Mouse (Mus musculus) left cerebral cortex, postnatal 14 days (tissue): ENCODE results near the gene Tmem50b. TPM values are rescaled to one million over a fixed set of nuclear protein-coding genes. Genes with fewer than 3 reads are reported as not detected.
"Not testable (repeated sequence)": the region's sequence is repeated elsewhere in the genome, so short reads cannot be mapped to it uniquely, and the experiment has no call there.

Source experiments
- DNase-seq, 2 experiments: peaks; one replicate each; pipeline ENCODE4 v3.0.0; 2021 to 2022; ENCODE audit warnings: low spot score in 2 of 2, mixed read lengths in 1 of 2
- intact Hi-C: fragments of 180-260 bp; cut with DNase I; formaldehyde crosslinking; loops from one replicate; pipeline ENCODE4 v1.15.1; 2025
- total RNA-seq, 2 experiments: library from RNA; stranded (reverse); gene quantifications; 2 replicates each; pipeline ENCODE4 v1.2.3; 2021

Tmem50b gene
- total RNA-seq, 2 experiments from 2014 or later = 104 to 110 TPM

DNA sequence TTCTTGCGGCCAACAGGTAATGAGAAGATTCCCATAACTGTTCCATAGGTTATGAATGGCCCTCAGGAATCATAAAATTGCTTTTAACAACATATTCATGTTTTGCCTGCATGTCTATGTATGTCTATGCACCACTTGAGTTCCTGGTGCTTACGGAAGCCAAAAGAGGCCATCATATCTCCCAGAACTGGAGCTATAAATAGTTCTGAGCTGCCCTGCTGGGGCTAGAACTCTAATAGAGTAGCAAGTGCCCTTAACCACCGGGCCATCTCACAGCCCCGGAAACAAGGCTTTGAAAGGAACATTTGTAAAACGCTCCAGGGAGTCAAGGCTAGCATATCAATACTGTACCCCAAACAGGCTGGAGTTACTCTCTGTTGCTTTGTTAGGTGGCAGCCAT, 49.0 kb downstream of the Tmem50b start:
- DNase-seq = no peak
- intact Hi-C loops = no loop called here

DNA sequence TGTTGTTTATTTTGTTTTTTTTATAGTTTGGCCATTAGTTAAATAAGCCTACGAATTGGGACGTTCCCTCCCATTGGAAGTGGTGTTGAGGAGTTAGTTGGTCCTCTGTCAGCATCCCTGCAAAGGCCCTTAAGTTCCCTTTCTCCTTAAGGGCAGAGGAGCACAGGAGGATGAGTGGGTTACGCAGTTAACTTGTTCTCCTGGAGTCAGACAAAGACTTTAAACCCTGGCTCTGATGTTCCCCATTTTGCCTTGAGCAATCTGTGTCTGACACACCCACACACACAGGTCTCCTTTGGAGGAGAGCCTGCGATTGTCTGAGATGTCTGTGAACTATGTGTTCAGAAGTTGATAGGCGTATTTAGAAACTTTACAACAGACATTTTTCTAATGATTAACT, 49.6 kb downstream of the Tmem50b start:
- DNase-seq = no peak
- intact Hi-C loops = no loop called here

DNA sequence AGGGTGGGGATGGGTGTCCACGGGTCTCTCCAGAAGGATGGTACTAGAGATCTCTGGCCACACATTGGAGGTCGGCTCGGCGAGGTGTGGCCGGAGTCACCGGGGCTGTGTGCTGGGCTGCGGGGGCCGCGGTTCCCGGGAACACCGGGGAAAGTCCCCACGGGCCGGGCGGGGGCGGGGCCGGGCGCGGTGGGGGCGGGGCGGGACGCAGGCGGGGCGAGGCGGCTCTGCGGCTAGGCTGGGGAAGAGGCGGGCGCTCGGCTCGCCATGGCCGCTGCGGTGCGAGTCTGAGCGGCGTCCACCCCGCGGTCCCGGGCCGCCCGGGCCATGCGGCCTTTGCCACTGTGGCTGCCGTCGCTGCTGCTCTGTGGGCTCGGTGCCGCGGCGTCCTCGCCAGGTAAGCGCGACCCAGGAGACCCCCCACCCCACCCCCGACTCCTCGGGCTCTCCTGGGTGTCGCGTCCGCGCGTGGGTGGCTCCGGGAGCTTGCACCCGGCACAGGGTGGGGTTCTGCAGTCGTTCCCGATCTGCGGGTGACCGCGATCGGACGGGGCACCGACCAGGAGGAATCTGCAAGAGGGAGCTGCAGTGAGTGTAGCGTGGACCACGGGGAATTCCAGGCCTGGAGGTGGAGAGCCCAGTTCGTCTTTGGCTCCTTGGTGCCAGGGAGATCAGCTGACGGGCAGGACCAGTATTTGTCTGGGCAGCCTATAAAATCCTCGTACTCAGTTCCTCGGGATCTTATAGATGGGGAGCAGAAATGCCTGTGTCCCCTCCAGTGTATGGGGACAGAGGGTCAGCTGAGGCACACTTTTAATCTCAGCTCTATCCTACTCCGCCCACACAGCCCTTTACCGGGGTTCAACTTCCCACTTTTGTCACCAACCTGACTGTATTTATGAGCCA, 50.5 kb downstream of the Tmem50b start, which contains the start of gene Ifngr2:
Gene Ifngr2, plus strand, starts transcription at position 237 of the 906 bp plus-strand sequence.
- intact Hi-C loops = no loop called here
- peak; percentile 42 to 48 for DNase-seq

GRCm38 (mm10) chr16:91546391-91546835, 51.2 kb downstream of the Tmem50b start:
- intact Hi-C loops = no loop called here

DNA sequence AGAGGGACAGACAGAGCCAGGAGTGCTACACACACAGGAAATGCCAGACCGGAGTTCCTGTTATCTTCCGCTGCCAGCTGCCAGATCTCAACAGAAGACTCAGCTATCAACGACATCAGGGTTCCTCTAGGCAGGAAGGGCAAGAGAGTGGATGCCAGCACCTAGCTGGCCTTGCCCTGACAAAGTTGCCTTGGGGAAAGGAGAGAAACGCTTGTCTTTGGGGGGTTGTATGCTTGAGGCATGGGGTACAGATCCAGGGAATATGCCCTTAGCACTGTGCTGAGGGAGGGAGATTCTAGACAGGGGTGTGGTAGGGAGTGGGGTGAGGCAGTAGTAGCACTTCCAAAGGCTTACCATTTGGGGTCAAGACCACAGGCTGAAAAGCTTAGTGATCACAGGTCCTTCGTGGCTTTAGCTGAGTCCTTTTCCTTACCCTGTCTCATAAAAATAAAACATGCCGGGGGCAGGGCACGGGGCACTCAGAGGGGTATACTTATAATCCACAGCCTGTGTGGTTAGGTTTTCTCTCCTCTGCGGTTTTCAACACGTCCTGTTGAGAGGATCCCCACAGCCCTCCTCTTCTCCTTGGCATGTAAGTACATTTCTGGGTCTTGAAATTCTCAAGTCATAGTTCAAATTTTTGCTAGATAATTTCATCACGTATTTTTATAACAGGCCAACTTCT, 51.9 kb downstream of the Tmem50b start:
- intact Hi-C loops = no loop called here
- DNase-seq = no peak

More at GRCm38 (mm10) chr16:91546391-91546835, 51.2 kb downstream of the Tmem50b start:
- DNase-seq = peak in 1 of 2 experiments; percentile 38

- no peak for DNase-seq
- intact Hi-C loops = no loop called here
Measured at GRCm38 (mm10) chr16:91543619-91544018, 54.0 kb downstream of the Tmem50b start.

GRCm38 (mm10) chr16:91541573-91542081, 56.0 kb downstream of the Tmem50b start:
- peak; percentile 51 to 76 for DNase-seq
- intact Hi-C loops = no loop called here

- intact Hi-C loops = no loop called here
- no peak for DNase-seq
Measured at GRCm38 (mm10) chr16:91538513-91538912, 59.1 kb downstream of the Tmem50b start.

DNA sequence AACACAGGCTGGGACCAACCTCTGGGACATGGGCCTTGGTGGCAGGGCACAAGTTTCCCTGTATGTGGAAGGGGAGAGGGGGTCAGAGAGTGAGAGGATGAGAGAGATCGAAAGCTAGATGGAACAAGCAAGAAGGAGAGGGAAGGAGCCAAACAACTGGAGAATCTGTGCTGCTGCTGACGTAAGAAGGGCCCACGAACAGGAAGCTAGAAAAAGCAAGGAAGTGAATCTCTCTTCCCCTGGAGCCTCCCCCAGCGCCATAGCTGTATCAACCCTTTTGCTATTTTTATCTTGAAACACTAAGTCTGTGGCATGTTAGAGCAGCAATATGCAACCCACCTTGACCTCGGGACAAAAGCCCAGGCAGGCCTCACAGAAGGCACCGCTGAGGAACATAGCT, 59.5 kb downstream of the Tmem50b start:
- DNase-seq = no peak
- intact Hi-C loops = no loop called here

DNA sequence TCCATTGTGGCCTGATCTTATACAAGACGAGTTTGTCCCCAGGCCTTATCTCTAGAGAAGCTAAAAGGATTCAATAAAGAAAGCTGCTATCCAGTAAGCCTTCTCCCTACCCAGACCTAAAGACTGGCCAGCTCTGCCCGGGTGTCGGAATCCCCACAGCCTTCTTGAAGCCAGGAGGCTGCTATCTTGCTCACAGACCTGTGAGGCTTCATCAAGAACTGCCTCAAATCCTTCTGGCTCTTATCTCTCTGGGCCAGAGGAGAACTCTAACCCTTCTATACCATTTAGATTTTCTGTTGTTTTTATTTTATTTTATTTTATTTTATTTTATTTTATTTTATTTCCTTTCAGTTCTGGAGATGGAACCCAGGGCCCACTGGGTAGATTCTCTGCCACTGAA, 60.5 kb downstream of the Tmem50b start:
- intact Hi-C loops = no loop called here
- no peak for DNase-seq

DNA sequence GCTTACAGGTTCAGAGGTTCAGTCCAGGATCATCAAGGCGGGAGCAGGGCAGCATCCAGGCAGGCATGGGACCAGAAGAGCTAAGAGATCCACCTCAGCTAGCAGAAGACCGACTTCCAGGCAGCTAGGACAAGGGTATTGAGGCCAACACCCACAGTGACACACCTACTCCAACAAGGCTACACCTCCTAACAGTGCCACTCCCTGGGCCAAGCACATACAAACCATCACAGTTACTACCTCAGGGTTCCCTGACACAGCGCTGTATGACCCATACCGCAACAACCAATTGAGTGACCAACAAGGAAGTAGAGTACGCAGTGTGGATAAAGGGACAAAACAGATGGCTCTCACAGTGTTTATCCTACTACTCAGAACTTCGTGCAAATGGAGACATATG, 61.2 kb downstream of the Tmem50b start:
- no peak for DNase-seq
- intact Hi-C loops = no loop called here

GRCm38 (mm10) chr16:91534888-91535287, 62.7 kb downstream of the Tmem50b start:
- intact Hi-C loops = no loop called here
- no peak for DNase-seq

DNA sequence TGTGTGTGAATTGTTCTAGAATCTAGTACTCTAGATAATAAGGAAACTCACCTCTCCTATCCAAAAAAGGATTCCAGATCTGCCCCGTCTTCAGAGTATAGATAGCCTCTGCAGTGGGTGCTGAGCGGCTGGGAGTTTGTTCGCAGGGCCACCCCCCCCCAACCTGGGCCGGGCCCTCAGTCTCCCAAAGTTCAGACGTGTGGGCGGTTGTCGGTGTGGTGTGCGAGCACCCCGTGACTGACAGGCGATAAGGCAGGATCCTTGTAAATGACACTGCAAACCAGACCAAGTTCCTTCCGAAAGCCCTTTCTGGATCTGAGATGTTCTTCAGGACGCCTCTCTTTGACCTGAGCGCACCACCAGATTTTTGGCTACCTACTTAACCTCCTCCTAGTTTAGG, 63.1 kb downstream of the Tmem50b start:
- intact Hi-C loops = no loop called here
- peak in 1 of 2 experiments; percentile 42 for DNase-seq

DNA sequence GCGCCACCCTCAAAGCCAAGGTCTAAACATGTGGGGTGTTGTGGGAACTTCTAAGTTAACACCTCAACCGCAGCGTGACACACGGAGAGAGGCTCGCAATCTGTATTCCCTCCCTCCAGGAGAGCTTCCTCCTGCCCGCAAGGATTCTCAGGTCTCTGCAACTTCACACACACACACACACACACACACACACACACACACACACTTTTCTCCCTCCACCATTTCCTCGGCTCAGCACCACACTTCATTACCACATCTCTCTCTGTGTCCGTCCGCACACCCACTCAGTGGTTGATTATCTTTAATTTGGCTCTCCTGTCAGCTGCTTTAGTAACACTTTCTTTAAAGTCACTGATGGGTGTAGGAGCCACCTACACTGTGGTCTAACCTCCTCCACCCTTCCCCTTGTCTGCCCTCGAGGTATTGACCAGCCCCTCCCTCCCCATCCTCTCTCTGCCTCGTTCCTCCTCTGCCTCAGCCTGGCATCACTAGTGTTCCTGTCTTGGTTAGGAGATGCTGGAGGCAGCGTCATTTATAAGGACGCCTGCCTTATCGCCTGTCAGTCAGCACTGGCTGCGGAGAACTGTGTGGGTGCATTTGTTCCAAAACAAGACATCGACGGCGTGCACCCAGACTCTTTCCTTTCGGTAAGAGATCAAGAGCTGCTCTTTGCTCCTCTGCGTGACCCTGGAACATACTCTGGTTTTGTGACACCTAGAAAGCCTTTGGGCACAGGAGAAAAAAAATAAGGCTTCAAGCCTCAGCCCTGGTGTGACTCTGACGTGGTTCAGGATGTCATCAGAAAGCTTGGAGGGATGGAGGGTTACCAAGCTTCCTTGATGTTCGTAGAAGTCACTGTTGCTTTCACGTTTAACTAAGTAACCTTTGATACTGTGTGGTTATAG, 64.3 kb downstream of the Tmem50b start:
- intact Hi-C loops = no loop called here
- DNase-seq = peak; percentile 32 to 52

DNA sequence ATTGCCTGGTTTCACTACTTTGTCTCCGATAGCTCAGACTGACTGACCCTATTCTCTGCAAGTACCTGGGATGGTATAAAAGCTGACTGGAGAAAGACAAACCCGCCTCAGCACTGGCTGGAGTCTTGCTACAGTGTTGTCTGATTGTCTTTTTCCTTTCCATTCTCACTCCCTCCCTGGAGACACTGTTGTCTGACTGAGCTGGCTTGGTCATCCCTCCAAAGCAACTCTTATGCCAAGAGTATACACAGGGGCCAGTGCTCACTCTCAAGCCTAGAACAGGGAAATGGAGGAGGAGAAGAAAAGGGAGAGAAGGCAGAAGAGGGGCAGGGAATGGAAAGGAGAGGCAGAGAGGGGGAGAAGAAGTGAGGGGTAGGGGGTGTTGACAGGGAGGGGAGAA, 65.2 kb downstream of the Tmem50b start:
- intact Hi-C loops = no loop called here
- DNase-seq = no peak

GRCm38 (mm10) chr16:91531856-91532255, 65.7 kb downstream of the Tmem50b start:
- DNase-seq = no peak
- intact Hi-C loops = no loop called here

DNA sequence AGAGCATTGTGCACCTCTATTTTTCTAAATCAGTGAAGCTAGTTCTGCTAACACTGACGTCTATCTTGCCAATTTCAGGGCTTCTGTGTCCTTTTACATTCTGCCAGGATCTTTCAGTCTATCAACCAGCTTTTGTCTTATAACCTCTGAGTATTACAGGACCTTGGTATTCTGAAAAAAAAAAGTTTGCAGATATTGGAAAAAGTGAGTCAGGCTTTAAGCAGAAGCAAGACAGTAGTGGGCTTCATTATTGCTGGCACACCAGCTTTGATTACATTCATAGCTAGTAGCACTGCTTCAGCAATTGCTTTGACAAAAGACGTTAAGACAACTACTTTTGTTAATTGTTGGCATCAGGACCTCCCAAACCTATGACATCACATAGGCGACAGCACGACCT, 66.8 kb downstream of the Tmem50b start:
- intact Hi-C loops, DNase-seq: not testable (repeated sequence)

DNA sequence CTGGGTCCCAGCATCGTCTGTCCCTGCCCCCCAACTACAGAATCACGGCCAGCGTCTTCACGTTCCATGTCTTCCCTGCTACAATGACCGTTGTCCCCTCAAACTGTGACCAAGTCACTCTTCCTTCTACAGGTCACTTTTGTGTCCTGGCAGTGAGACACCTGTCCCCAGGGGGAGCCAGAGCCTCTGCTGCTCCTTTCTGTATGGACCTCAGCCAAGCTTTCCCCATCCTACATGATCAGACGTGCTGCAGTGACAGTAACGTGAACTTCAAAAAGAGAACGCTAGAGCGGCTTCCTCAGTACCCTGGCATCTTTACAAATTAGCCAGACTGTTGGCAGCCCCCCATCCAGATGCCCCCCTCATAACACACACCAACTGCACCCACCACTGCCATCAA, 69.0 kb downstream of the Tmem50b start:
- DNase-seq = no peak
- intact Hi-C loops = no loop called here

GRCm38 (mm10) chr16:91527500-91527899, 70.1 kb downstream of the Tmem50b start:
- intact Hi-C loops = no loop called here
- no peak for DNase-seq
